Mouse (Mus musculus): ENCODE results near the gene Helb. TPM values are rescaled to one million over a fixed set of nuclear protein-coding genes. Genes with fewer than 3 reads are reported as not detected.

Gene Helb
- polyA plus RNA-seq, 1 experiment from 2014 or later, result 4.7 TPM

DNA sequence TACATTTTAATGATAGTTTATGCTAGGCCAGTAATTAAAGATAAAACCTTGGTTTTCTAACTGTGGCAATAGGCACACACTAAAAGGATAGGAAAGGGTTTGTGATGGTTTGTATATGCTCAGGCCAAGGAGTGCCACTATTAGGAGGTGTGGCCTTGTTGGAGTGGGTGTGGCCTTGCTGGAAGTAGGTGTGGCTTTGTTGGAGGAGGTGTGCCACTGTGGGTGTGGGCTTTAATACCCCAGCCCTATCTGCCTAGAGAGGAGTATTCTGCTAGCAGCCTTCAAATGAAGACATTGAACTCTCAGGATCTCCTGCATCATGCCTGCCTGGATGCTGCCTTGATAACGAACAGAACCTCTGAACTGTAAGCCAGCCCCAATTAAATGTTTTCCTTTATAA lies 12.0 kb downstream of the Helb start:
- ATAC-seq (ENCODE audit: low FRiP score, low TSS enrichment), result no peak
- peaks cover 37% of the 10 kb centered on the region for H3K36me3 ChIP-seq (ENCODE audit: insufficient read depth, low read length)
- 95% methylated on average over 1 of the region's 1 CpGs for WGBS

DNA sequence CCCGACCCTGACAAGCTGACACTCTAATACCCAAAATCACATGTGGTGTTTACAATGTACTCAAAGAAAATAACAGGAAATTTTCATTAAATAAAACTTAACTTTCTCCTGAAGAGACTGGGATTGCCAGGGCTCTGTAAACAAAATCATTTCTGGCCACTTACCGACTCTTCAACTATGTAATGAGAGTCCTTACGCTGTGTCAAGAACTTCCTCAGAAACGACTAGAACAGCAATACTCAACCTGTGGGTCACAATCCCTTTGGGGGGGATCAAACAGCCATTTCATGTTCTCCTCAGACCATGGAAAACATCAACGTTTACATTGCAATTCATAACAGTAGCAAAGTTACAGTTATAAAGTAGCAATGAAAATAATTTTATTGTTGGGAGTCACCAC lies 15.2 kb downstream of the Helb start:
- Histone ChIP-seq H3K4me2 (replicated peaks; ENCODE audit: low read depth, low read length) (no peak overlapping the region), H3K36me3 (ENCODE audit: insufficient read depth, low read length) (peaks cover 33% of the 10 kb centered on the region), H3K4me1 (ENCODE audit: insufficient read depth, low read length) (no peaks in the 10 kb centered on the region), H3K4me3 (ENCODE audit: low read length) (no peak overlapping the region), H3K9me3 (ENCODE audit: low read length) (no peaks in the 10 kb centered on the region), H3K9ac (replicated peaks; ENCODE audit: low read length) (no peak overlapping the region), H3K27ac (ENCODE audit: low read length) (no peak overlapping the region), H3K27me3 (ENCODE audit: insufficient read depth, low read length) (no peaks in the 10 kb centered on the region)
- ATAC-seq (ENCODE audit: low FRiP score, low TSS enrichment), result no peak
- WGBS, result 74% methylated on average over 5 of the region's 5 CpGs

More for the DNA sequence above, 12.0 kb downstream of the Helb start:
- Histone ChIP-seq H3K27ac (ENCODE audit: low read length) (no peak overlapping the region), H3K9ac (replicated peaks; ENCODE audit: low read length) (no peak overlapping the region), H3K27me3 (ENCODE audit: insufficient read depth, low read length) (no peaks in the 10 kb centered on the region), H3K9me3 (ENCODE audit: low read length) (no peaks in the 10 kb centered on the region), H3K4me3 (ENCODE audit: low read length) (no peak overlapping the region), H3K4me2 (replicated peaks; ENCODE audit: low read depth, low read length) (no peak overlapping the region), H3K4me1 (ENCODE audit: insufficient read depth, low read length) (no peaks in the 10 kb centered on the region)

GRCm38 (mm10) chr10:120095716-120096115 lies 17.1 kb downstream of the Helb start:
- Histone ChIP-seq H3K27me3 (ENCODE audit: insufficient read depth, low read length) (no peaks in the 10 kb centered on the region), H3K36me3 (ENCODE audit: insufficient read depth, low read length) (peaks cover 31% of the 10 kb centered on the region), H3K9ac (replicated peaks; ENCODE audit: low read length) (no peak overlapping the region), H3K4me1 (ENCODE audit: insufficient read depth, low read length) (no peaks in the 10 kb centered on the region), H3K4me3 (ENCODE audit: low read length) (no peak overlapping the region), H3K9me3 (ENCODE audit: low read length) (no peaks in the 10 kb centered on the region), H3K4me2 (replicated peaks; ENCODE audit: low read depth, low read length) (no peak overlapping the region), H3K27ac (ENCODE audit: low read length) (no peak overlapping the region)
- ATAC-seq (ENCODE audit: low FRiP score, low TSS enrichment), result no peak
- 96% methylated on average over 5 of the region's 5 CpGs for WGBS

DNA sequence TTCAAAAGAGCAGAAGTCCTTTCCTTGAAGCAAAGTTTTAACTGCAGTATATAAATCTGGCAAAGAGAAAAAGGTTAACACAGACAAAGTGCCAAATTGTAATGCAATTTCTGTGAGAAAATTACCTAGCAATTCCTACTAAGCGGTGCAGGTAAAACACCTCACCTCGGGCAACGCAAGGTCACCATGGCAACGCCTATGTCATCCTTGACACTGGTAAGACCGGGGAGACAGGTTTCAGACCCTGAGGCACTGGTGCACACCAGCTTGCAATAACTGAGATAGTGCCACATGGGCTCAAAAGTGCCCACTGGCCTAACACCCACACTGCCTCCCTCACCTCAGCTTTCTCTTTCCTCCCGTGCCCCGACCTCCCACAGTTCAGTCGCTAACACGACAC lies 17.7 kb downstream of the Helb start:
- no peak overlapping the region for H3K4me3 ChIP-seq (ENCODE audit: low read length)
- H3K9ac ChIP-seq (replicated peaks; ENCODE audit: low read length), result no peak overlapping the region
- no peaks in the 10 kb centered on the region for H3K4me1 ChIP-seq (ENCODE audit: insufficient read depth, low read length)
- H3K4me2 ChIP-seq (replicated peaks; ENCODE audit: low read depth, low read length), result no peak overlapping the region
- H3K36me3 ChIP-seq (ENCODE audit: insufficient read depth, low read length), result peaks cover 31% of the 10 kb centered on the region
- no peak overlapping the region for H3K27ac ChIP-seq (ENCODE audit: low read length)
- no peaks in the 10 kb centered on the region for H3K27me3 ChIP-seq (ENCODE audit: insufficient read depth, low read length)
- ATAC-seq (ENCODE audit: low FRiP score, low TSS enrichment), result no peak
- no peaks in the 10 kb centered on the region for H3K9me3 ChIP-seq (ENCODE audit: low read length)
- 84% methylated on average over 9 of the region's 9 CpGs for WGBS

DNA sequence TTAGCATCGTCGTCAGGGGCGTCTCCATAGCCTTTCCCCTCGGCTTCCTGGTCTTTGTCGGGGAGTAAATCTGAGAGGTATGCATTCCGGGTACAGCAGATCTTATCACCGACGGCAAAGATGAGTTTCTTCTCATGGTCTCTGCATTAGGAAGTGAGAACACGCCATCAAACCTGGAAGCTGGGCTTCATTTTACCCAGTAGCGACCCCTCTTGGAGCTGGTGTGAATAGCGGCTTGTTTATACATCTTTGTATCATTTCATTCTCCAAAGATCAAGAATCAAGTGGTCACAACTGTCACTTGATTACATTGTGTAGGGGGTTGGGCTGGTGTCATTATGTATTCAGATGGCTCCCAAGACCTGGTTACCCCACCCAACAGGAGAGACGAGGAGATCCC lies 20.2 kb downstream of the Helb start:
- Histone ChIP-seq H3K4me3 (ENCODE audit: low read length) (no peak overlapping the region), H3K9me3 (ENCODE audit: low read length) (no peaks in the 10 kb centered on the region), H3K4me2 (replicated peaks; ENCODE audit: low read depth, low read length) (no peak overlapping the region), H3K4me1 (ENCODE audit: insufficient read depth, low read length) (no peaks in the 10 kb centered on the region), H3K27ac (ENCODE audit: low read length) (no peak overlapping the region), H3K9ac (replicated peaks; ENCODE audit: low read length) (no peak overlapping the region), H3K36me3 (ENCODE audit: insufficient read depth, low read length) (peaks cover 44% of the 10 kb centered on the region), H3K27me3 (ENCODE audit: insufficient read depth, low read length) (no peaks in the 10 kb centered on the region)
- ATAC-seq (ENCODE audit: low FRiP score, low TSS enrichment), result no peak
- 85% methylated on average over 12 of the region's 12 CpGs for WGBS

DNA sequence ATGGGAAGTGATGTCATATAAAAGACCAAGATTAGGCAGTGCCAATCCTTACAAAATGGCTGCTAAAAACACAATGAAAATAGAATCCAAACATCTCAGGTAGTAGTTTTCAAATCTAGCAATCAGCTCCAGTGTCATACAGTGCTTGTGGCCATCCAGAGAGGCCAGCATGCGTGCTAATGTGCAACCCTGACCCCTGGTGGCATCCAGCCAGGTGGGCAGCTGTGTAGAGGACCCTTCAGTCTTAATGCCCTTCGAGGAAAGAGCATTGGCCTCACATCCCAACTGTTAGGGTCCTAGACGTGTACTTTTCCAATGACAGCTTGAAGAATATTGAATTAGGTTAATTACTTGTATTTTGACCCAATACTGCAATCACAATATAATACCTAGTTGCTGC lies 34.9 kb downstream of the Helb start:
- H3K4me2 ChIP-seq (replicated peaks; ENCODE audit: low read depth, low read length), result no peak overlapping the region
- H3K4me1 ChIP-seq (ENCODE audit: insufficient read depth, low read length), result no peaks in the 10 kb centered on the region
- ATAC-seq (ENCODE audit: low FRiP score, low TSS enrichment), result no peak
- no peaks in the 10 kb centered on the region for H3K9me3 ChIP-seq (ENCODE audit: low read length)
- H3K4me3 ChIP-seq (ENCODE audit: low read length), result no peak overlapping the region
- H3K36me3 ChIP-seq (ENCODE audit: insufficient read depth, low read length), result 0 out of 2 replicates have a peak, but pooled peaks cover 4% of the 10 kb centered on the region
- 88% methylated on average over 3 of the region's 3 CpGs for WGBS
- H3K27me3 ChIP-seq (ENCODE audit: insufficient read depth, low read length), result no peaks in the 10 kb centered on the region
- H3K27ac ChIP-seq (ENCODE audit: low read length), result no peak overlapping the region
- no peak overlapping the region for H3K9ac ChIP-seq (replicated peaks; ENCODE audit: low read length)

GRCm38 (mm10) chr10:120066319-120066718 lies 46.5 kb downstream of the Helb start:
- no peak overlapping the region for H3K4me3 ChIP-seq (ENCODE audit: low read length)
- no peak overlapping the region for H3K27ac ChIP-seq (ENCODE audit: low read length)
- H3K27me3 ChIP-seq (ENCODE audit: insufficient read depth, low read length), result no peaks in the 10 kb centered on the region
- ATAC-seq (ENCODE audit: low FRiP score, low TSS enrichment), result no peak
- 92% methylated on average over 10 of the region's 10 CpGs for WGBS
- no peak overlapping the region for H3K9ac ChIP-seq (replicated peaks; ENCODE audit: low read length)
- no peaks in the 10 kb centered on the region for H3K36me3 ChIP-seq (ENCODE audit: insufficient read depth, low read length)
- no peak overlapping the region for H3K4me2 ChIP-seq (replicated peaks; ENCODE audit: low read depth, low read length)
- no peaks in the 10 kb centered on the region for H3K9me3 ChIP-seq (ENCODE audit: low read length)
- no peaks in the 10 kb centered on the region for H3K4me1 ChIP-seq (ENCODE audit: insufficient read depth, low read length)

DNA sequence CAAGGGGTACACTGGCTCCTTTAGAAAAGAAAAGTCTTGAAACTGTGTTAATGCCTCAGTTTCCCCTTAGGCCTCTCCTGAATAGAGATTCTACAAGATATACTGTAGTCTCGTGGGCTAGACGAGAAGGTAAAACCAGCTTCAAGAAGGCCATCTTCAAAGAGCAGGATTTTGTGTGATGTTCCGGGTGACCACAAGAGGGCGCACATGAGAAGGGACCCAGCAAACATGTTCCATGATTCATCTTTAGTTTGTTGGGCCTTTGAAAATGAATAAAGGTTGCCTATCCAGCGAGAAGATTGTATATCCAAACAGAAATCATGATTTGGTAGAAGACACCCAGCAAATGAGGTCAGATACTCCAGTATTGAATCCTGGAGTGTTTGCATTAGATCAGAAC lies 48.4 kb downstream of the Helb start:
- no peaks in the 10 kb centered on the region for H3K9me3 ChIP-seq (ENCODE audit: low read length)
- H3K4me1 ChIP-seq (ENCODE audit: insufficient read depth, low read length), result no peaks in the 10 kb centered on the region
- H3K4me2 ChIP-seq (replicated peaks; ENCODE audit: low read depth, low read length), result no peak overlapping the region
- no peak overlapping the region for H3K4me3 ChIP-seq (ENCODE audit: low read length)
- no peak for ATAC-seq (ENCODE audit: low FRiP score, low TSS enrichment)
- H3K27ac ChIP-seq (ENCODE audit: low read length), result no peak overlapping the region
- WGBS, result 24% methylated on average over 5 of the region's 5 CpGs
- no peak overlapping the region for H3K9ac ChIP-seq (replicated peaks; ENCODE audit: low read length)
- no peaks in the 10 kb centered on the region for H3K27me3 ChIP-seq (ENCODE audit: insufficient read depth, low read length)
- no peaks in the 10 kb centered on the region for H3K36me3 ChIP-seq (ENCODE audit: insufficient read depth, low read length)

- Histone ChIP-seq H3K36me3 (ENCODE audit: insufficient read depth, low read length) (no peaks in the 10 kb centered on the region), H3K4me2 (replicated peaks; ENCODE audit: low read depth, low read length) (no peak overlapping the region), H3K27ac (ENCODE audit: low read length) (no peak overlapping the region), H3K27me3 (ENCODE audit: insufficient read depth, low read length) (no peaks in the 10 kb centered on the region), H3K4me3 (ENCODE audit: low read length) (no peak overlapping the region), H3K4me1 (ENCODE audit: insufficient read depth, low read length) (no peaks in the 10 kb centered on the region), H3K9me3 (ENCODE audit: low read length) (0 out of 2 replicates have a peak, but pooled peaks cover 5% of the 10 kb centered on the region), H3K9ac (replicated peaks; ENCODE audit: low read length) (no peak overlapping the region)
- 81% methylated on average over 24 of the region's 24 CpGs for WGBS
- ATAC-seq (ENCODE audit: low FRiP score, low TSS enrichment), result no peak
These were observed 51.3 kb downstream of the Helb start for GRCm38 (mm10) chr10:120061238-120062130.

DNA sequence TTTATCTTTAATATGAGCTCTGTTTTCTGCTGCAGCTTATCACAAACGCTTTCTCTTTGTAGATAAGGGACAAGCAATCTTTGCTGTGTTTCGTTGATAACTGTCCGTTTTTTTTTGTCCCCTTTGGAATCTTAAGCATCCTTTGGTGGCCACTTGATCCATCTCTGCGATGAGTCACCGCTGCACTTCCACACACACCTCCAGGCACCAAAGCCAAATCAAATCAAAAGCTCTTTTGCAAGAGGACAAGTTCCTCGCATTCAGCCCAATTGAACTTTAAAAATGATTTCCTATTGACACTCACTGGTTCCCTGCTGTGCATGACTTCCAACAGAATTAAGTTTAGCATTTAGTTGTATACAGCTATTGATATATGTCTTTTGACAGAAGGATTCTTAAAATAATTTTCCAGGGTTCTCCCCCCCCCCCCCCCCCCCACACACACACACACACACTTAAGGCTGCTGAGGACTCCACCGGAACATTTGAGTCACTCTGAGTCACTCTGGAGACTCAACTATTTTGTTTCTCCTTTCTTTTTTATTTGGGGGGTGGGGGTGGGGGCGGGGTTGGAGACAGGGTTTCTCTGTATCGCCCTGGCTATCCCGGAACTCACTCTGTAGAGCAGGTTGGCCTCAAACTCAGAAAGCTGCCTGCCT lies 52.1 kb downstream of the Helb start:
- ATAC-seq (ENCODE audit: low FRiP score, low TSS enrichment), result no peak
- H3K27ac ChIP-seq (ENCODE audit: low read length), result no peak overlapping the region
- H3K27me3 ChIP-seq (ENCODE audit: insufficient read depth, low read length), result no peaks in the 10 kb centered on the region
- H3K9me3 ChIP-seq (ENCODE audit: low read length), result 0 out of 2 replicates have a peak, but pooled peaks cover 5% of the 10 kb centered on the region
- no peaks in the 10 kb centered on the region for H3K36me3 ChIP-seq (ENCODE audit: insufficient read depth, low read length)
- 88% methylated on average over 10 of the region's 10 CpGs for WGBS
- no peaks in the 10 kb centered on the region for H3K4me1 ChIP-seq (ENCODE audit: insufficient read depth, low read length)
- H3K4me3 ChIP-seq (ENCODE audit: low read length), result no peak overlapping the region
- H3K9ac ChIP-seq (replicated peaks; ENCODE audit: low read length), result no peak overlapping the region
- H3K4me2 ChIP-seq (replicated peaks; ENCODE audit: low read depth, low read length), result no peak overlapping the region
